Mouse (Mus musculus) spleen, adult 10 weeks (tissue): ENCODE results near the gene Lrrn4cl. TPM values are rescaled to one million over a fixed set of nuclear protein-coding genes. Genes with fewer than 3 reads are reported as not detected.

Experiments
- polyA plus RNA-seq: library from polyadenylated mRNA; stranded (reverse); fragments of 350-450 nt; fragmentation: Illumina TruSeq; extraction: RNeasy Lipid Tissue Mini Kit (QIAGEN cat#74804); gene quantifications from one replicate; pipeline ENCODE4 v1.2.3, GENCODE M21; 2015; ENCODE audit warnings: low replicate concordance; ENCODE audit not compliant: insufficient read depth

Gene Lrrn4cl
- polyA plus RNA-seq, result 0.33 TPM

GRCm38 (mm10) chr19:8850402-8850901 lies at the start of gene Lrrn4cl:
Lrrn4cl (plus strand) TSS chr19:8850768.

GRCm38 (mm10) chr19:8802130-8802821 lies 48.3 kb upstream of the Lrrn4cl start, which contains the start of gene Zbtb3:
Zbtb3 (plus strand) TSS chr19:8802555.

GRCm38 (mm10) chr19:8818801-8819595 lies 31.6 kb upstream of the Lrrn4cl start, which contains the start of gene Ttc9c:
Ttc9c (minus strand) TSS chr19:8819333.

GRCm38 (mm10) chr19:8819596-8820423 lies 30.8 kb upstream of the Lrrn4cl start, which contains the start of gene Hnrnpul2:
Hnrnpul2 (plus strand) TSS chr19:8820010.

GRCm38 (mm10) chr19:8829660-8830059 lies 20.9 kb upstream of the Lrrn4cl start, which contains the start of gene AC129217.1:
AC129217.1 (plus strand) TSS chr19:8829773.

GRCm38 (mm10) chr19:8837251-8837791 lies 13.2 kb upstream of the Lrrn4cl start, which contains the start of gene Bscl2:
Bscl2 (plus strand) TSS chr19:8837467.

GRCm38 (mm10) chr19:8839103-8839907 lies 11.3 kb upstream of the Lrrn4cl start, which contains the start of gene Gng3:
Gng3 (minus strand) TSS chr19:8839194.

GRCm38 (mm10) chr19:8871267-8872186 lies 21.0 kb downstream of the Lrrn4cl start, which contains the start of gene Ubxn1:
Ubxn1 (plus strand) TSS chr19:8871496.

GRCm38 (mm10) chr19:8880311-8881033 lies 29.9 kb downstream of the Lrrn4cl start, which contains the start of gene Uqcc3:
Uqcc3 (minus strand) TSS chr19:8880923.

GRCm38 (mm10) chr19:8883616-8884015 lies 33.0 kb downstream of the Lrrn4cl start, which contains the start of the genes Lbhd1 and Gm49403:
Lbhd1 (plus strand) TSS chr19:8883732.
Gm49403 (plus strand) TSS chr19:8883930.

GRCm38 (mm10) chr19:8888511-8889385 lies 38.2 kb downstream of the Lrrn4cl start, which contains the start of the genes 1810009A15Rik and Gm49416:
1810009A15Rik (plus strand) TSS chr19:8888853.
Gm49416 (plus strand) TSS chr19:8888926.

GRCm38 (mm10) chr19:8892829-8893766 lies 42.5 kb downstream of the Lrrn4cl start, which contains the start of gene Ints5:
Ints5 (plus strand) TSS chr19:8893005.

GRCm38 (mm10) chr19:8897865-8898495 lies 47.4 kb downstream of the Lrrn4cl start, which contains the start of gene Ganab:
Ganab (plus strand) TSS chr19:8898071.

